Mouse (Mus musculus) stomach, embryonic 16.5 days (tissue): ENCODE results near the gene 5330417H12Rik. TPM values are rescaled to one million over a fixed set of nuclear protein-coding genes. Genes with fewer than 3 reads are reported as not detected.

Experiments used
- ATAC-seq: fragments of 200-750 bp; cut with Nextera tagmentation; 2 replicates; pipeline ENCODE4 v1.8.0; 2017; ENCODE audit warnings: moderate number of reproducible peaks, moderate TSS enrichment; ENCODE audit not compliant: insufficient read depth, low FRiP score
- H3K27ac ChIP-seq: fragments of 300-500 bp; sonication (generic); 2 replicates; pipeline ENCODE4 v1.5.1; 2014; ENCODE audit warnings: low read length
- H3K27me3 ChIP-seq: fragments of 300-500 bp; sonication (generic); 2 replicates; pipeline ENCODE4 v1.6.1; 2014; ENCODE audit warnings: low read length, control low read depth, mixed read lengths; ENCODE audit not compliant: control insufficient read depth, insufficient read depth
- H3K36me3 ChIP-seq: fragments of 300-500 bp; sonication (generic); 2 replicates; pipeline ENCODE4 v1.6.1; 2014; ENCODE audit warnings: low read length; ENCODE audit not compliant: control insufficient read depth, insufficient read depth
- H3K4me1 ChIP-seq: fragments of 300-500 bp; sonication (generic); 2 replicates; pipeline ENCODE4 v1.6.1; 2014; ENCODE audit warnings: low read length, control low read depth, mixed read lengths; ENCODE audit not compliant: control insufficient read depth, insufficient read depth
- H3K4me2 ChIP-seq: fragments of 300-500 bp; sonication (generic); 2 replicates; pipeline ENCODE4 v1.6.1; 2014; ENCODE audit warnings: low read depth, low read length, mixed read lengths
- H3K4me3 ChIP-seq: fragments of 300-500 bp; sonication (generic); replicated peaks from 2 replicates; pipeline ENCODE4 v1.5.1; 2014; ENCODE audit warnings: mild to moderate bottlenecking, low read length
- H3K9ac ChIP-seq: fragments of 300-500 bp; sonication (generic); 2 replicates; pipeline ENCODE4 v1.6.1; 2014; ENCODE audit warnings: low read length
- H3K9me3 ChIP-seq: fragments of 300-500 bp; sonication (generic); replicated peaks from 2 replicates; pipeline ENCODE4 v1.6.1; 2016; ENCODE audit warnings: low read length, control low read depth; ENCODE audit not compliant: control insufficient read depth
- WGBS: fragments of 180-500 bp; shearing (Covaris S2); extraction: QIAGEN DNeasy Blood & Tissue Kit; methylation state at CpG from one replicate; pipeline ENCODE4 v1.1.7; 2014; 5-methylcytosine and 5-hydroxymethylcytosine counted together
- polyA plus RNA-seq: library from polyadenylated mRNA; unstranded; fragments of >200 nt; fragmentation: Nextera tagmentation; extraction: Ambion mirVana; gene quantifications from 2 replicates; pipeline ENCODE4 v1.2.1, GENCODE M21; 2015

5330417H12Rik gene
- polyA plus RNA-seq, 1 experiment from 2014 or later = not detected

DNA sequence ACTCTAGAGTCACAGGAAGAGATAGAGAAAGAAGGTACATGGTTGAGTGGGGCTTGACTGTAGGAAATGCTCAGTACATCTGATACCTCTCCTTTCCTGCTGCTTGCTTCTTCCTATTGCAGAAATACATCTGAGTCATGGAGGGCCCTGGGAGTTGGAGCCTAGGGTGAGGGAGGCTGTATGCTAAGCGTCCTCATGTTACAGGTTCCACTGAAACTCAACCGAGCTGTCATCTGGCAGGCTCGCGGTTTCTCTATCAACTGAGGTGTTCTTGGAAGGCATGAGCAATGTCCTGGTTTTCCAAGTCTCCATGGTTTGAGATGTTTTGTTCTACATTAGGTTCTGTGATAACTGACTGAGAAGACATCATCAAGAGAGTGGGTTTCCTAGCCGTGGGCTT, 13.1 kb upstream of the 5330417H12Rik start:
- 88% methylated on average over 5 of the region's 5 CpGs for WGBS
- H3K4me1 ChIP-seq = no peaks in the 10 kb centered on the region
- H3K27ac ChIP-seq = no peak overlapping the region
- H3K4me3 ChIP-seq = no peak overlapping the region
- H3K36me3 ChIP-seq = no peaks in the 10 kb centered on the region
- no peak overlapping the region for H3K4me2 ChIP-seq
- no peak overlapping the region for H3K9ac ChIP-seq
- no peaks in the 10 kb centered on the region for H3K27me3 ChIP-seq
- no peaks in the 10 kb centered on the region for H3K9me3 ChIP-seq
- no peak for ATAC-seq

DNA sequence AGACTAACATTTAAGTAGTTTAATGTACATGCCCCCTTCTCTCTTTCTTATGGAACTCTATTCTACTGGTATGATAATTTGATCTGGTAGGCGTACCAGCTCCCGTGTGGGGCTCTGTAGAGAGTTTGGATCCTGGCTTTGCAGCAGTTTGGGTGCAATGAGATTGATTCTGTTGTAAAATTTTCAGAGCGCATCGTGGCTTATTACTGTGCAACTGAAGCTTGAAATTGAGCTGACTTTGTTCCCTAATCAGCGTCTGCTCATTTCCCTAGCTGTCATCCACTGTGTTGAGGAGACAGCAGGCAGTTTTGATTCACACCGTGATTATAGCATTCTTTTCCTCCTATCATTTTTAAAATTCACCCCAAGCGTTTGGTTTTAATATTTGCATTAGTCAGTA, 12.4 kb upstream of the 5330417H12Rik start:
- H3K36me3 ChIP-seq = no peaks in the 10 kb centered on the region
- H3K9me3 ChIP-seq = no peaks in the 10 kb centered on the region
- H3K4me3 ChIP-seq = no peak overlapping the region
- 87% methylated on average over 7 of the region's 7 CpGs for WGBS
- H3K27ac ChIP-seq = no peak overlapping the region
- no peaks in the 10 kb centered on the region for H3K4me1 ChIP-seq
- no peak for ATAC-seq
- no peaks in the 10 kb centered on the region for H3K27me3 ChIP-seq
- H3K4me2 ChIP-seq = no peak overlapping the region
- no peak overlapping the region for H3K9ac ChIP-seq

DNA sequence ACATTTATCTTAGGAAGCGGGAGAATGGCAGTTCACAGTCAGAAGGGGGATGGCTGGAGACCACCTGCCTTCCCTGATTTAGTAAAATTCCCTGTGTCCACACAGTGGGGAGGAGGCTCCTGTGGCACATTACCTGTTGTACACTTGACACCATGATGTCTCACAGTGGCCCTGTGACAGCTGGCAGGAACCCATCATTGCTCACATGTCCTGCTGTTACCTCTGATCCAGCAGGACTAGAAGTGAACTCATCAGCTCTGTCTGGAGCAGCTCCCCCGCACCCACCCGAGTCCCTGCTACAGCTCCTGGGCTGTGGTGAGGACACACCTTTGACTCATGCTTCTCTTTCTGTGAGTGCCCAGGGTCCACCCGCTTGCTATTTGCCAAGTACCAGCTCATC, 8.2 kb upstream of the 5330417H12Rik start:
- no peaks in the 10 kb centered on the region for H3K27me3 ChIP-seq
- H3K9me3 ChIP-seq = no peaks in the 10 kb centered on the region
- no peaks in the 10 kb centered on the region for H3K4me1 ChIP-seq
- 86% methylated on average over 4 of the region's 4 CpGs for WGBS
- H3K4me3 ChIP-seq = no peak overlapping the region
- ATAC-seq = no peak
- H3K36me3 ChIP-seq = no peaks in the 10 kb centered on the region
- H3K4me2 ChIP-seq = no peak overlapping the region
- no peak overlapping the region for H3K27ac ChIP-seq
- H3K9ac ChIP-seq = no peak overlapping the region

DNA sequence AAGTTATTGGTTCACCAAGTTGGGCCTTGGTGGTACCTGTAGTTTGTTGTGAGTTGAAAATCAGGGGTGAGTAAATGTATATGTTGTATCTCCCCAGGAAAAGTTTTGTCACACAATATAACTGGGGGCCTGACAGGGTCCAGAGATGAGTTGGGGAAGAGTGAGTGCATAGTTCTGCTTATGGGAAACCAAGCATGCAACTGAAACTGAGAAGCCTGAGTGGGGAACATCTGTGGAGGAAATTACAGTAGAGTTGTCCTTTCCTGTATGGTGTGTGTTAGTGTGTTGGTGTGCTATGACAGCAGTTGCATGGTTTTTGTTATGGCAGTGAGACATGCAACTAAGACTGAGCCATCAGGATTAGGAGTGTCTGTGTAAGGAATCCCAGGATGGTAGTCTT, 3.4 kb upstream of the 5330417H12Rik start:
- Histone ChIP-seq H3K27ac (no peak overlapping the region), H3K9me3 (no peaks in the 10 kb centered on the region), H3K4me2 (no peak overlapping the region), H3K27me3 (no peaks in the 10 kb centered on the region), H3K36me3 (no peaks in the 10 kb centered on the region), H3K4me1 (no peaks in the 10 kb centered on the region), H3K4me3 (no peak overlapping the region), H3K9ac (no peak overlapping the region)
- ATAC-seq = no peak

DNA sequence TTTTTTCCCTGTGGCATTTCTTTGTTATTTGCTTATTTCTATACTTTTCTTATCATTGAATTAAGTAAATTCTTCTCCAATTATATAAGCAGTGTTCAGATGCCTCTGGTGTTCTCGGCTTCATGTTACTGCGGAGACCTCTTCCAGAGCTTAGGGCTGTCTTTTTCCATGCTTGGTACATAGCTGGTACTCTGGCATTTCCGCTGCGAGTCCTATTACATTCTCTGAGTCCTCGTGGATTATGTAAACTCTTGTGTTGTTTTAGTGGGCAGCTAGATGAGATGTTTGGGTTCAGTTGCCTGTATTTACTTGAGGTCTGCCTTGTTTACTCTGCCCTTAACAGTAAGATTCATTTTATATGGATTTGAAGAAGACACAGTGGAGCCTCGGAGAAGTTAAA, 820 bp upstream of the 5330417H12Rik start:
- no peak overlapping the region for H3K27ac ChIP-seq
- no peak overlapping the region for H3K9ac ChIP-seq
- no peak overlapping the region for H3K4me3 ChIP-seq
- no peaks in the 10 kb centered on the region for H3K27me3 ChIP-seq
- no peak overlapping the region for H3K4me2 ChIP-seq
- WGBS = 47% methylated on average over 6 of the region's 6 CpGs
- H3K36me3 ChIP-seq = no peaks in the 10 kb centered on the region
- ATAC-seq = no peak
- H3K9me3 ChIP-seq = no peaks in the 10 kb centered on the region
- no peaks in the 10 kb centered on the region for H3K4me1 ChIP-seq

DNA sequence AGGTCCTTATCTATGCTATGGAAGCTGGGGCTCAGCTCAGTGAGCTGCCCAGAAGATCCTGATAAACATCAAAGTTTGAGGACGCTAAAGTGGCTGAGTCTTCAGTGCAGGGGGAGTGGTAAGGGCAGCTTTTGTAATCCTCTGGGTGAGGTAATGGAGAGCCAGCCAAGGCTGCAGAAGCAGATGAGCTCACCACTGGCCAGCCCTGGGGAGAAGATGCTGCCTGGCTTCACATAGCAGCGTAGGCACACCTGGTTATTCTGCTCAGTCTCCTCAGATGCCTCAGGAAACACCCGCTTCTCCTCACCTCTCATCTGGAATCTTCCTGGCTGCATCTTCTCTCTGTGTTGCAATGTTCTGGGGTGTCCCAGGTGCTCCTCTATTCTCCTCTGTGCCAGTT, 529 bp downstream of the 5330417H12Rik start:
- no peak for ATAC-seq
- H3K4me2 ChIP-seq = no peak overlapping the region
- no peaks in the 10 kb centered on the region for H3K9me3 ChIP-seq
- no peak overlapping the region for H3K4me3 ChIP-seq
- H3K27ac ChIP-seq = no peak overlapping the region
- H3K4me1 ChIP-seq = no peaks in the 10 kb centered on the region
- H3K9ac ChIP-seq = no peak overlapping the region
- WGBS = 54% methylated on average over 3 of the region's 3 CpGs
- no peaks in the 10 kb centered on the region for H3K27me3 ChIP-seq
- H3K36me3 ChIP-seq = no peaks in the 10 kb centered on the region

DNA sequence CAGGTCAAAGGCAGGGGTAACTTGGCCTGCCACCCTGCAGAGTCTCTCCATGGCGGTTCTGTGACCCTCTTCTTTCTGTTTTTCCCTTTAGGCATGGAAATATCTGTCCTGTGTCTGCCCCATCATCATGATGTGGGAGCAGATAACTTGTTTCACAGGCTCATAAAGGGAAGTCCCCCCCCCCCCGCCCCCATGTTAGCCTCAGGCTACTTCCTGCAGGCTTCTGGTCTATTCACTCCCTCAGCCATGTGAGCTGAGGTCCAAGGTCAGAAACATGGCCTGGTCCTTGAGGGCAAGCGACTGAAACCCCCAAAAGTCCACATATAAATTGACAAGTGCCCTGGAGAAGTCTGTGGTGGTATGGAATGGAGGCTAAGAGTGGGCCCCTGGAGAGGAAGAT, 4.8 kb downstream of the 5330417H12Rik start:
- Histone ChIP-seq H3K9ac (no peak overlapping the region), H3K36me3 (no peaks in the 10 kb centered on the region), H3K4me1 (no peaks in the 10 kb centered on the region), H3K27me3 (no peaks in the 10 kb centered on the region), H3K4me3 (no peak overlapping the region), H3K4me2 (no peak overlapping the region), H3K9me3 (no peaks in the 10 kb centered on the region), H3K27ac (no peak overlapping the region)
- ATAC-seq = no peak
- 81% methylated on average over 3 of the region's 3 CpGs for WGBS

DNA sequence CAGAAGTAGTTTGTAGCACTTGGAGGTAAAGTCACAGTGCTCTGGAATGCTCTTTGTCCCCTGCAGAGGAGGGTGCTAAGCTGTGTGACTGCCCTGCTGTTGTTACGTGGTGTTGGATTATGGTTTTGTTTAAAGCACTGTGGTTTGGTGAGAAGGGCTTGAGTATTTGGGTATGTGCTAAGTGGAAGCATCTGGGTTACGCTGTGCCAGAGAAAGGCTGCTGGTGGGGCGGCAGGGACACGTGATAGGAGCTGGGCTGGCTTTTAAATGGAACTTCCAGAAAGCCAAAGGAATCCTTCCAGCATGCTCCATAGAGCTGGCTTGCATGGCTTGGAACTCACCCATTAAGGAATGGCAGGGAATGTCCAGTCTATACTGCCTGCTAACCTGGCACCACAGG, 5.7 kb downstream of the 5330417H12Rik start:
- Histone ChIP-seq H3K27ac (no peak overlapping the region), H3K36me3 (no peaks in the 10 kb centered on the region), H3K4me3 (no peak overlapping the region), H3K4me1 (no peaks in the 10 kb centered on the region), H3K9ac (no peak overlapping the region), H3K27me3 (no peaks in the 10 kb centered on the region), H3K9me3 (no peaks in the 10 kb centered on the region), H3K4me2 (no peak overlapping the region)
- no peak for ATAC-seq
- WGBS = 65% methylated on average over 4 of the region's 4 CpGs

DNA sequence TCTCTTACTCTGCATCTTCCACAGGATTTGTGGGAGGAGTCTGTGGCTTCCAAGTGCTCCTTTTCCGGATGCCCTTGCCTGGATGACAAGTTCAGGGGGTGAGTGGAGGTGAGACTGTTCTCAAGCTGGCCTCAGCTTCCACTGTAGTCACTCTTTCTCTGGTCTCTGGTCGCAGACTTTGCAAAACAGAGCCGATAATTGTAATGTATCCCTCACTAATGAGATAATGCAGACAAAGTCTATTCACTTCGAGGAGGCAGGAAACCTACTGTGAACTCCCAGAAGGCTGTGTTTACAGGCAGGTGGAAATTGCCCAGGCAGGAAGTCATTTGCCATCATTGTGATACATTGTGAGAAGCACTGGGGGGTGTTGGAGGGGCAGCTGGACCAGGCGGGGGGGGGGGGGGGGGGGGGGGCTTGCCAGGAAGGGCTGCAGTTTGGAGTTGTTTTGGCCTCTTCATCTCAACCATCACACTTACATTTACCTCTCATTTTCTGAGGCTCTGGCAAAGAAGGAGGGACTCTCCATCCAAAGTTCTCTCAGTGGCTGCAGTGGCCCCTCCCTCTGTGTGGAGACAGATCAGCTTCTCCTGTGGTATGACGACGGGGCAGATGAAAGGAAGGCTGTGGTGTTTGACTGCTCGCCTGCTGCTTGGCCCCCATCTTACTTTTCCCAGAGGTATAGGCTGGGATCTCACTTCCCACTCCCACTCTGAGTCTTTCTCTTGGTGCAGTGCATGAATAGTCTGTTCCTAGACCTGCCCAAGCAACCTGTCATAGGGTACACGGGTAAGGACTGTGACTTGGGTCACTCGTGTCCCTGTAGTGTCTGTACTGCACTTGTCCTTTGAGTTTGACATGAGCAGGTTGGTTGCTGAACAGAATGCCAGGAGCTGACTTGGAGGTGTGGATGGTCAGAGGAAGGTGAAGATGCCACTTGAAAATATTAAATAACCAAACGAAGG, 6.7 kb downstream of the 5330417H12Rik start:
- Histone ChIP-seq H3K9me3 (no peaks in the 10 kb centered on the region), H3K4me2 (no peak overlapping the region), H3K27me3 (no peaks in the 10 kb centered on the region), H3K36me3 (no peaks in the 10 kb centered on the region), H3K9ac (no peak overlapping the region), H3K4me1 (no peaks in the 10 kb centered on the region), H3K4me3 (no peak overlapping the region), H3K27ac (no peak overlapping the region)
- 30% methylated on average over 11 of the region's 11 CpGs for WGBS
- no peak for ATAC-seq
